Mouse (Mus musculus) forelimb bud, embryonic 11.5 days (tissue): Measurements from ENCODE around the gene Epb41l3.

Source experiments
- DNase-seq: peaks from one replicate; pipeline ENCODE4 v3.0.0-alpha.2; 2012; ENCODE audit warnings: low read depth, low spot score

Epb41l3 gene

GRCm38 (mm10) chr17:69181560-69182316, 106.3 kb downstream of the Epb41l3 start:
- peak; percentile 59 for DNase-seq

DNA sequence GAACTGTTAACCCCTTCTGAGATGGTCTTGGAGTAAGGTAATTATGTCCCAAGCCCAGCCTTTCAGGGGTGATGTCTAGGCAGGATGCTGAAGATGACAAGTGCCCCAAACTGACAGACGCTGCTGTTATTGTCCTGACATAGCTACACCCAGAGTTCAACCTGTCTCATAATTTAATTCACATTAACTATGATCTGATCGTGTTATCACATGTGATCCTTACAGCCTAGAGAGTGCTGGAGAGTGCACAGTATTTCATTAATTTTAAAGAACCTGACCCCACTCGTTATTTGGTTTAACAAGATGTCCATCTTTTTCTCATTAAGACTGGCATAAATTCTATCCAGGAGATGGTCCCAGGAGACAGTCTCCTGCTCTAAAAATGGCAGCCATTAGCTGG, 112.3 kb downstream of the Epb41l3 start:
- no peak for DNase-seq

DNA sequence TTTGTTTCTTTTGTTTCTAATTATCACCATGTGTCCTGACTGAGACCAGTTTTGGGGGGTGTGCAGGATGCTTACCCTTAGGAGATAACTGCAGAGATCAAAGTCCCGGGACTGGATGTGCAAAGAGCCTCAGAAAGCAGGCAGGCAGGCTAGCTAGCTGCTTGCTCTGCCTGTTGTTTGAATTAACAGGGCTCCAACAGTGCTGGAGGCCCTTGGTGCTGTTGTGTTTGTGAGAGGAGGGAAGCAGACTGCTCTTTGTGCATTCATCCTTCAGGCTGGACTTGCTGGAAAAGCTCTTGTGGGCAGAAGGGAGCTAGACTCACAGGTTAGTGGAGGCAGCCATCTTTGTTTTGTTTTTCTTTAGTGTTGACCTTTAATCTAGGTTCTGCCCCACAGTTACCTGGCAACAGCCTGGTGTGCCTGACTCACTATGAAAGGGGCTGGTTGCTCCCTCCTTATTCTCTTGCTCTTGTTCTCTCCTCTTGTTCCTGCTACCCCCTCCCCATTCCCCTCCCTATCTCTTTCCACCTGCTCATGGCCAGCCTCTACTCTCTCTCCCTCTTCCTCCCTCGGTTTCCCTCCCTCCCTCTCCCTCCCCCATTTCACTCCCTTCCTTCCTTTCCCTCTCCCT, 117.5 kb downstream of the Epb41l3 start:
- DNase-seq, result no peak

DNA sequence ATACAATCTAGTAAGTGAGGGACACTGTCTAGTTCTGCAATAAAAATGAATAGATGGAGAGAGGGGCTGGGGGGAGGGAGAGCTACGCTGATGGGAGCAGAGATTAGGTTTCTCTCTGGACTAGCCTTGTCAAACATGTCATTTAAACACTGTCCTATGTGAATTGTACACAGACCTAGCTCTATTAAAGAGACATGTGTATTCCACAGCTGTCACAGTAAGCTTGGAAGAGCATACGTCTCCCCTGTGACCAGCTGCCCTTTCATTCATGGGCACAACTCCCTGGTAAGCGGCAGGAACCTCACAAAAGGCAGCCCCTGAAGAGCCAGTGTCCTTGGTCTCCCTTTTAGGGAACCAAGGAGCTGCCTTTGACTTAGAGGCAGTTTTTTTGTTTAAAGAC, 119.1 kb downstream of the Epb41l3 start:
- DNase-seq, result no peak

DNA sequence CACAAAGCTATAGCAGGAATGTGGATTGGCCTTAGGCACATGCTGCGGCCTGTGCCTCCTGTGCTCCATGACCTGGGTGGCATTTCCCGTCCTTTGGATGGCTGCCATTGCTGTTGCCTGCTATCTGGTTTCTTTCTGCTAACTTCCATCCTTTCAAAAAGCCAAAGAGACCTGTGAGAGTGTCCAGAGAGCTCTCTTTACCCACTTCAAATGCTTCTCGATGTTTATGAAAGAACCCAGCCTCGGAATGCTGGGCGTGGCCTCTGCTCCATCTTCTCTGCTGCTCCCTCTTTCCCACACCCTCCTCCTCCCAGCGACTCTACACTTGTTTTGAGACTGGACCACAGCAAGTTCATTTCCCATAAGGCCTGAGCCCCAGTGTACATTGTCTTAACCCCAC, 120.3 kb downstream of the Epb41l3 start:
- no peak for DNase-seq

DNA sequence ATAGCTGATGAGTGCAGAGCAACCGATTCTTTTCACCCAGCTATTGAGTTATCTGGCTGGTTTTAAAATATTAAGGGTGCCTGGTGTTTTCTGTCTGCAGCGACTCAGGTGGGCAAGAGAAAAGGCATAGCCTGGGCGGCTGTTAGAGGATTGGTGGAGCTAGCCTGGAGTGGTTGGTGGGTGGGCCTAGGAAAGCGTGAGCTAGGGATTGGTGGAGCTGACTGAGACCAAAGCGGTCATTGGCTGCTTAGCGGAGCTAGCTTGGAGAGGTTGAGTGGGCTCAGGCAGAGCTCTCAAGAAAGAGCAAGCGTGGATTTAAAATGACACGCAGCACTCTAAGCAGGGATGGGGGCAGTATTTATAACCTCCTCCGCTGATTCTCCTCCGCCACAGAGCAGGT, 121.2 kb downstream of the Epb41l3 start:
- no peak for DNase-seq

GRCm38 (mm10) chr17:69198805-69199204, 123.3 kb downstream of the Epb41l3 start:
- DNase-seq, result no peak

DNA sequence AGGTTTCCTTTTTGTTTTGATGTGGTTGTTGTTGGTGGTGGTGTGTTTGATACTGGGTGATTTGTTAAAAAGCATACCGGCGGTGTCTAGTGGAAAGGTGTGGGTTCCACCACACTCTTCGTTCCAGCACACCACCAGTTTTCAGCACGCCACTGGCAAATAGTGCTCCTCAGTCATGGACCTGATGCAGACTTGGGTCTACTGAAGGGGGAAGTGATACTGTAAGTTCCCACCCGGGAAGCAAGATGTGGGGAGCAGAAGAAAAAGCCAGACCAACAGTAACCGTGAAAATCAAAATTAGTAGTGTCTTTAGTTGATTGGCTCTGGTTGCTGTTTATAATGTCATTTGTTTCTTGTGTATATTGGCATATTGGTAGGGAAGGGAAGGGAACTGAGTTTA, 124.3 kb downstream of the Epb41l3 start:
- DNase-seq, result no peak

- no peak for DNase-seq
Measured at GRCm38 (mm10) chr17:69200936-69201335, 125.5 kb downstream of the Epb41l3 start.

DNA sequence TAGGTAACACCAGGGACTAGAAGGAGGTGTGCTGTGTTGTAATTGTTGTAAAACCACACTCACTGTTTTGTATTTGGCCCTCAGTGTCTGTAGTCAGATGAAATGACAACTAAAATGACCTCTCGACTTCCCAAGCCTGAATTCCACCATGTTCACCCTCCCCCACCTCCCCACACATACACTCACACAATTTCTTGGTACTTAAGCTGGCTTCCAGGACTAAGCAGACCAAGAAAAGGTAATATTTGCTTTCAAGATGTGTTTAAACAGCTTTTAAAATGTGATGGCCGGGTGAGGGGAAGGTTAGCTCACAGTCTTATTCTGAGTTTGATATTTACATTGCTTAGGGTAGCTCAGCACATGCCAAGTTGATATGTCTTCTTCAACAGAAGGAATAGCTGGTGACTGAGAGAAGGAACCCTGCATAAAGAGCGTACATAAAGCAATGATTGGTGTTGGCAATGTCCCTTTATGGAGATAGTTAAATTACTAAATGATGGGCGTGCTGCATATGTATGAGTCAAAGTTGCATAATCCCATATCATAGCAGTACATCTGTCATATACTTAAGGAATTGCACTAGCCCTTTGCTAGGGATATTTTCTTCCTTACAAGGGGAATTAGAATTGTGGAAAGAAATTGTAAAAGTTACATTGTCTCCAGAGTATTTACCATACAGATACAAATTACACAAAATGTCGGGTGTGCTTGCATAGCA, 130.0 kb downstream of the Epb41l3 start:
- no peak for DNase-seq

DNA sequence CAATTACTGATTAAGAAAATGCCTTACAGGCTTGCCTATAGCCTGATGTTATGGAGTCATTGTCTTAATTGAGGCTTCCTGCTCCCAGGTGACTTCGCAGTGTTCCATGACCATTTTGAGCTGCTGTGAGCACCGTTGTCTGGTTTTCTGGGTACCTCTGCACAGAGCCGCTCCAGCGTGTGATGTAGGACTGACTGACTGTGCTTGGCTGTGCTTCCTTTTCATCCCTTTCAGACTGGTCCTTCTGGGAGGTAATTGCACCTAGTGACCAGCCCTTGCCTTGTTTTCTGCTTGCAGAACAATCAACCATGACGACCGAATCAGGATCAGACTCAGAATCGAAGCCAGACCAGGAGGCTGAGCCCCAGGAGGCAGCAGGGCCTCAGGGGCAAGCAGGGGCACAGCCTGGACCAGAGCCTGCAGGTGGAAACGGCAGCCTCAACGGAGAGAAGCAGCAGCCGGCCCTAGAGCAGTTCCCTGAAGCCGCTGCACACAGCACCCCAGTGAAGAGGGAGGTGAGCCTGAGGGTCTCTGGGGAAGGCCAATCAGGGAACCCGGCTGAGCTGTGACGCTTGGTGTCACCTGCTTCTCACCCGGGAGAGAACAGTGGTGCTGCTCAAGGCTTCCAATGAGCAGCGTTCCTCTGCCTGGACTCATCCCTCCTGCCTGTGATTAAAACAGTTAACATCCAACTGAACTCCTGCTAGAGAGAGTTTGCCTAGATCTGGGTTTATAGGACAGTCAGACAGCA, 132.3 kb downstream of the Epb41l3 start:
- DNase-seq, result no peak

- DNase-seq, result no peak
Measured at GRCm38 (mm10) chr17:69211065-69211464, 135.6 kb downstream of the Epb41l3 start.

- DNase-seq, result no peak
Measured at GRCm38 (mm10) chr17:69216120-69216519, 140.6 kb downstream of the Epb41l3 start.

DNA sequence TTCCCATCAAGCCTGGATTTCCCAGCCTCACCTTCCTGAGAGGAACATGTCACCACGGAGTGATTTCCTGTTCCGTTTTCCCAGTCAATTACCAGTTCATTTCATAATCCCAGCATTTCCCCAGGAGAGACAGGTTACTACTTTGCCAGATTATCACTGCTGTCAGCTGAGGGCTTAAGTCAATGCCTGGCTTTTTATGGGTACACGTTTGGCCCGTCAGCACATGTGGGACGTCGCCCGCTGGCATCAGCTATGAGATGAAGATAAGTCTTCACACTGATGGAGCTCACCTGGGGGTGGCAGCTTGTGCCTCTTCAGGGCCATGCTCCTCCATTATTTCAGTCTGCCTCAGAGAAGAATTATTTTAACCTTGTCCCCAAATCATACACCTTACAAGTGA, 145.4 kb downstream of the Epb41l3 start:
- no peak for DNase-seq

- no peak for DNase-seq
Measured at GRCm38 (mm10) chr17:69221377-69221776, 145.9 kb downstream of the Epb41l3 start.

- no peak for DNase-seq
Measured at GRCm38 (mm10) chr17:69221966-69222692, 146.6 kb downstream of the Epb41l3 start.

- no peak for DNase-seq
Measured at GRCm38 (mm10) chr17:69225996-69226395, 150.5 kb downstream of the Epb41l3 start.

DNA sequence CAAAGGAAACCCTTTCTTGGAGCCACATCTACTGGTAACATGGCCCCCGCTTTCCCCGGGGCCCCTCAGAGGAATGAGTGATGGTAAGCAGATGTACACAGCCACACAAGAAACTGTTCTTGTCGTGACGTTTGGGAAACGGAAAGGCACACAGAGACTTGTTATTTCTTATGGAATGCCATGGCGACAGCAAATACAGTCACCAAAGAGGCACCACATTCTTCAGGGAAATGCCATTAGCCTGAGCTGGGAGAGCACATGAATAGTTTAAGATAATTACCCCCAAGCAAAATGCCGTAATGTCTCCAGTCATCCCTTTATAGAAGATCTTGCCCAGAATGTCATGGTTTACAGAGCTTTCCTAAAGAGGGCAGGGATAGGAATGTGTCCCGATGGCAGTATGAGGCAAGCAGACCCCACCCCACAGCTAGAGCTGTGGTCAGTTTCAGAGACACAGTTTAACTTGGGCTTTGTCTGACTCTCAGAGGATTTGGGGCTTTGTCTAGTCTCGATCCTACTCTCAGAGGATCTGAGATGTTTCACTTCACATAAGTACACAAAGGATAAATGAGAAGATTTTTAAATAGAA, 152.0 kb downstream of the Epb41l3 start:
- DNase-seq, result peak; percentile 39

DNA sequence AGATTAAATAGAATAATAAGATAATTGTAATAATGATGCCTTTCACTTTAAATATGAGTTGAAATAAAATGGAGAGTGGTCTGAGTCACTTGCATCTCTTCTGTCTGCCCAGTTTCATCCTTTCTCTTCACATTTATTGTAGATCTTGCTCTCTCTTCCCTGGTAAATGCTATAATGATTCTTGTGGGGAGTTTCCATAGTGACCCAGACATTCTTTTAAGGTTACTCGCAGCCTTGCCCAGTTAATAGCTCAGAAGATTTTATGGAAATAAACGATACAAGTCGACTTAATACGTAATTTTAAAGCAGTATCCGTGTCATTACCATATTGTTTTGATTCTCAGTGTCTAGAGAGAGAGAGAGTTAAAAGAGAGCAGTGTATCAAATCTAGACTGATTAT, 154.0 kb downstream of the Epb41l3 start:
- no peak for DNase-seq

- no peak for DNase-seq
Measured at GRCm38 (mm10) chr17:69230131-69230621, 154.7 kb downstream of the Epb41l3 start.

GRCm38 (mm10) chr17:69231360-69231759, 155.9 kb downstream of the Epb41l3 start:
- no peak for DNase-seq
